Mouse (Mus musculus): ENCODE measurements around the gene Uqcr10.

- TF ChIP-seq CTCF (IDR thresholded peaks at IDR 0.05; ENCODE audit: borderline replicate concordance, control insufficient read depth, extremely low read depth, insufficient read depth, low read length, poor library complexity) = no peak
- no peak for TF ChIP-seq POLR2A (IDR thresholded peaks at IDR 0.05; ENCODE audit: control insufficient read depth, extremely low read depth, insufficient read depth, low read length, poor library complexity)
Observed at GRCm38 (mm10) chr11:4677250-4677872, 26.8 kb downstream of the Uqcr10 start.

Data from thymus, adult 2 months (tissue).